Mouse (Mus musculus): ENCODE results near the gene Gm45021.

Gm45021 gene

GRCm38 (mm10) chr6:48648779-48649178 lies 59.4 kb downstream of the Gm45021 start:
- DNase-seq (ENCODE audit: low spot score): no peak

DNA sequence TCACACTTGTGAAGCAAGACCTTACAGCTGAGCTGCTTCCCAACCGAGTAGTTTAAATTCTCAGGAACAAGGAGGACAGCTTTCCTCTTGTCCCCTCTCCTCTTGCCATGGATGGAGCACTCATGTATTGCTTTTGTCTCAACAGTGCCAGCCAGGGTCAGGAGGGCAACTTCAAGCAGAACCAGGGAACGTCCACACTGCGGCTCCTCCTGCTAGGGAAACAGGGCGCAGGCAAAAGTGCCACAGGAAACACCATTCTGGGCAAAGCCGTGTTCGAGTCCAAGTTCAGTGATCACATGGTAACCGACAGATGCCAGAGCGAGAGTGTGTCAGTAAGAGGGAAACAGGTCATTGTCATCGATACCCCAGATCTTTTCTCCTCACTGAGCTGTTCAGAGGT lies 60.6 kb downstream of the Gm45021 start:
- no peak for DNase-seq (ENCODE audit: low spot score)

GRCm38 (mm10) chr6:48658721-48659120 lies 69.3 kb downstream of the Gm45021 start:
- DNase-seq (ENCODE audit: low spot score): no peak
